Mouse (Mus musculus): ENCODE measurements around the gene Smyd3. TPM values are rescaled to one million over a fixed set of nuclear protein-coding genes. Genes with fewer than 3 reads are reported as not detected.

Gene Smyd3
- polyA plus RNA-seq, 1 experiment, result 40.2 TPM

DNA sequence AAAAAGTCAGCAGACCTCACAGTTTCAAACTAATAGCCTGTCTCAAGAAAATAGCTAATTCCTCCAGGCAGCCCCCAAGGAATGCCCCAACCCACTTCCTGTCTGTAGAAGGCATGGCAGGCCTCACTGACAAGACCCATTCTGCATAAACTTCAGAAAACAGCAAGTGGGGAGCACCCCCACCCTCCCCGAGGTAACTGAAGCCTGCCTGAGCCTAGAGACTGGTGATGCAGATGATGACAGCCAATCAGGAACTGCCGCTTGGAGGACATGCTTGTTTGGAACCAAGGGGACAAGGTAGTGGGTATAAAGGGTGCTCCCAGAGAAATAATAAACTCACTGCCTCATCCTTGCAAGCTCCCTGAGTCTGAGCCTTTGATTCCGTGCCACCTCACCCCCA is 288.3 kb downstream of the Smyd3 start:
- Histone ChIP-seq H3K4me3 (ENCODE audit: low read depth, low read length) (no peak overlapping the region), H3K27ac (ENCODE audit: insufficient read depth, low read length) (no peak overlapping the region), H3K27me3 (ENCODE audit: control insufficient read depth, insufficient read depth, low read length, poor library complexity, severe bottlenecking) (no peaks in the 10 kb centered on the region), H3K9me3 (replicated peaks; ENCODE audit: control insufficient read depth, insufficient read depth, low read length, poor library complexity, severe bottlenecking) (no peaks in the 10 kb centered on the region), H3K9ac (ENCODE audit: low read depth, poor library complexity, severe bottlenecking) (no peak overlapping the region), H3K4me1 (ENCODE audit: control insufficient read depth, insufficient read depth, low read length) (peaks cover 2% of the 10 kb centered on the region), H3K36me3 (ENCODE audit: control insufficient read depth, insufficient read depth, low read length, poor library complexity, severe bottlenecking) (no peaks in the 10 kb centered on the region)
- TF ChIP-seq POLR2A (IDR thresholded peaks at IDR 0.05; ENCODE audit: insufficient read depth, low read length) (no peak), CTCF (IDR thresholded peaks at IDR 0.05; ENCODE audit: low read depth, low read length) (no peak), EP300 (IDR thresholded peaks at IDR 0.05; ENCODE audit: insufficient read depth, low read depth, low read length) (no peak)

DNA sequence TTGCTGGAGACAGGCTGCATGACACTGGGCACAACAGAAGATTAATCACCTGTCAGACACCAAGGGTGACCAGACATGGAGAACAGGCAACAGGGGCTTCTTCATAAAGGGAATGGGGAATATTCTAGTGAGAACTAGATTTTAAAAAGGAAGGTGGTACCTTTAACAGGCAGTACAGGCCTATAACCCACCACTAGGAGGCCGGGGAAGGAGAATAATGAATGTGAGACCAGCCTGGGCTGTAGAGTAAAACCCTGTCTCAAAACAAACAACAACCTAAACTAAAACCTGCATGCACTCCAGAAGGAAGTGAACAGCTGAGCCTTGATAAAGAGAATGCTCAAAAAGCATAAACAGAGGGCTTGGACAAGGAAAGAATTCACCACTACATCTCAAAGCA is 297.6 kb downstream of the Smyd3 start:
- Histone ChIP-seq H3K9me3 (replicated peaks; ENCODE audit: control insufficient read depth, insufficient read depth, low read length, poor library complexity, severe bottlenecking) (no peaks in the 10 kb centered on the region), H3K27ac (ENCODE audit: insufficient read depth, low read length) (no peak overlapping the region), H3K27me3 (ENCODE audit: control insufficient read depth, insufficient read depth, low read length, poor library complexity, severe bottlenecking) (no peaks in the 10 kb centered on the region), H3K36me3 (ENCODE audit: control insufficient read depth, insufficient read depth, low read length, poor library complexity, severe bottlenecking) (no peaks in the 10 kb centered on the region), H3K9ac (ENCODE audit: low read depth, poor library complexity, severe bottlenecking) (no peak overlapping the region), H3K4me1 (ENCODE audit: control insufficient read depth, insufficient read depth, low read length) (no peaks in the 10 kb centered on the region), H3K4me3 (ENCODE audit: low read depth, low read length) (no peak overlapping the region)
- TF ChIP-seq CTCF (IDR thresholded peaks at IDR 0.05; ENCODE audit: low read depth, low read length) (no peak), EP300 (IDR thresholded peaks at IDR 0.05; ENCODE audit: insufficient read depth, low read depth, low read length) (no peak), POLR2A (IDR thresholded peaks at IDR 0.05; ENCODE audit: insufficient read depth, low read length) (no peak)

DNA sequence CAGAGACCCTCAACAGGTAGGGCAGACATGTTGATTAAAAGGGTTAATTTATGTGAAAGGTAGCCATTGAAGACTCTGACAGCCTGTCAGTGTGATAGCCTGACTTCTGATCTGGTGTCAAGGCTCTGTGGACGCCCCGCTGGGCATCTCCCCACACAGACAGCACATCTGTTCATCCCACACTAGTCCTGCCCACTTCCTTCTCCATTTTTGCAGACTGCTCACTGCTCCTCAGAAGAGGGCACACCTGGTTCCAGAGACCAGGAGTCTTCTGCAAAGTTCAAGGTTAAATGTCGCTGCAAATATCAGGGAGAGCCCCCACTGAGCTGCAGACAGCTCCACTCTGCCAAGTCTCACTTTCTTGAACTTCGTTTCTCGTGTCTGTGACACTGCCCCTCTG is 299.8 kb downstream of the Smyd3 start:
- Histone ChIP-seq H3K4me1 (ENCODE audit: control insufficient read depth, insufficient read depth, low read length) (no peaks in the 10 kb centered on the region), H3K27ac (ENCODE audit: insufficient read depth, low read length) (no peak overlapping the region), H3K9ac (ENCODE audit: low read depth, poor library complexity, severe bottlenecking) (no peak overlapping the region), H3K36me3 (ENCODE audit: control insufficient read depth, insufficient read depth, low read length, poor library complexity, severe bottlenecking) (no peaks in the 10 kb centered on the region), H3K9me3 (replicated peaks; ENCODE audit: control insufficient read depth, insufficient read depth, low read length, poor library complexity, severe bottlenecking) (no peaks in the 10 kb centered on the region), H3K4me3 (ENCODE audit: low read depth, low read length) (no peak overlapping the region), H3K27me3 (ENCODE audit: control insufficient read depth, insufficient read depth, low read length, poor library complexity, severe bottlenecking) (no peaks in the 10 kb centered on the region)
- TF ChIP-seq EP300 (IDR thresholded peaks at IDR 0.05; ENCODE audit: insufficient read depth, low read depth, low read length) (no peak), POLR2A (IDR thresholded peaks at IDR 0.05; ENCODE audit: insufficient read depth, low read length) (no peak), CTCF (IDR thresholded peaks at IDR 0.05; ENCODE audit: low read depth, low read length) (no peak)

DNA sequence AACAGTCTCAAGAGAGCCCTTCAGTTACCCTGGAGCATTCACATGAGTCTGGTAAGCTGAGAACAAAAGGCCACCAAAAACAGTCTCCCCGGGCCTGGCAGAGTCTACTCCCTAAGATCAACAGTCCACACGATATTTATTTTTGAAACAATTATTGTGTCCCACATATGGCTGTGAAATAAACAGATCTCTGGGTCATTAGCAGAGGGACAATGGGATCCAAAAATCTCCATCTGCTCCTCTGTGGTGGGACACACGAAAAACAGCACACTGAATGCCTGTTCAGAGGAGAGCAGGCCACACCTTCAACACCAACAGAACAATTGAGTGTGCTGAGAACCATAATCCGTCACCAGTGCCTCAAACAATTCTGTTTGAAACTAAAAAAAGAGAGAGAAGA is 300.8 kb downstream of the Smyd3 start:
- H3K27ac ChIP-seq (ENCODE audit: insufficient read depth, low read length), result no peak overlapping the region
- H3K9ac ChIP-seq (ENCODE audit: low read depth, poor library complexity, severe bottlenecking), result no peak overlapping the region
- no peak for TF ChIP-seq EP300 (IDR thresholded peaks at IDR 0.05; ENCODE audit: insufficient read depth, low read depth, low read length)
- no peak for TF ChIP-seq CTCF (IDR thresholded peaks at IDR 0.05; ENCODE audit: low read depth, low read length)
- TF ChIP-seq POLR2A (IDR thresholded peaks at IDR 0.05; ENCODE audit: insufficient read depth, low read length), result no peak
- no peaks in the 10 kb centered on the region for H3K27me3 ChIP-seq (ENCODE audit: control insufficient read depth, insufficient read depth, low read length, poor library complexity, severe bottlenecking)
- H3K36me3 ChIP-seq (ENCODE audit: control insufficient read depth, insufficient read depth, low read length, poor library complexity, severe bottlenecking), result no peaks in the 10 kb centered on the region
- H3K9me3 ChIP-seq (replicated peaks; ENCODE audit: control insufficient read depth, insufficient read depth, low read length, poor library complexity, severe bottlenecking), result no peaks in the 10 kb centered on the region
- no peaks in the 10 kb centered on the region for H3K4me1 ChIP-seq (ENCODE audit: control insufficient read depth, insufficient read depth, low read length)
- H3K4me3 ChIP-seq (ENCODE audit: low read depth, low read length), result no peak overlapping the region

DNA sequence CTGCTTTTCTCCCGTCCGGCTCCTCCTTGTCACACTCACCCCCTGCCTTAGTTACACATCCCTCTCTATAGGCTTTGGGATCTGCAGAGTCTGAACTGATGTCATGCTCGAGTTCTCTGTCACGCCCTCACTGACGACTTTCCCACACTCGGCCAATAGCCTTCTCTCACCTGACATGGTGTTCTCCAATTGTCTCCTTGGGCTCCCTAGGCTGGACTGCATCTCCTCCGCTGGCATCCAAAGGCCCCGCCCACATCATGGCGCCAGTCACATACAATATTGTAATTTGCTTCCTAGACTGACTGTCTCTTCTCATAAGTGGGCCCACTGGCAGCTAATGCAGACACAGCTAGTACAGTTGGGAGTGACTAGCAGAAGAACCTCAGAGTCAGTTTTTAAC is 304.5 kb downstream of the Smyd3 start:
- Histone ChIP-seq H3K9me3 (replicated peaks; ENCODE audit: control insufficient read depth, insufficient read depth, low read length, poor library complexity, severe bottlenecking) (no peaks in the 10 kb centered on the region), H3K27me3 (ENCODE audit: control insufficient read depth, insufficient read depth, low read length, poor library complexity, severe bottlenecking) (no peaks in the 10 kb centered on the region), H3K27ac (ENCODE audit: insufficient read depth, low read length) (no peak overlapping the region), H3K4me3 (ENCODE audit: low read depth, low read length) (no peak overlapping the region), H3K36me3 (ENCODE audit: control insufficient read depth, insufficient read depth, low read length, poor library complexity, severe bottlenecking) (no peaks in the 10 kb centered on the region), H3K9ac (ENCODE audit: low read depth, poor library complexity, severe bottlenecking) (no peak overlapping the region), H3K4me1 (ENCODE audit: control insufficient read depth, insufficient read depth, low read length) (no peaks in the 10 kb centered on the region)
- TF ChIP-seq EP300 (IDR thresholded peaks at IDR 0.05; ENCODE audit: insufficient read depth, low read depth, low read length), result no peak
- no peak for TF ChIP-seq POLR2A (IDR thresholded peaks at IDR 0.05; ENCODE audit: insufficient read depth, low read length)
- no peak for TF ChIP-seq CTCF (IDR thresholded peaks at IDR 0.05; ENCODE audit: low read depth, low read length)

DNA sequence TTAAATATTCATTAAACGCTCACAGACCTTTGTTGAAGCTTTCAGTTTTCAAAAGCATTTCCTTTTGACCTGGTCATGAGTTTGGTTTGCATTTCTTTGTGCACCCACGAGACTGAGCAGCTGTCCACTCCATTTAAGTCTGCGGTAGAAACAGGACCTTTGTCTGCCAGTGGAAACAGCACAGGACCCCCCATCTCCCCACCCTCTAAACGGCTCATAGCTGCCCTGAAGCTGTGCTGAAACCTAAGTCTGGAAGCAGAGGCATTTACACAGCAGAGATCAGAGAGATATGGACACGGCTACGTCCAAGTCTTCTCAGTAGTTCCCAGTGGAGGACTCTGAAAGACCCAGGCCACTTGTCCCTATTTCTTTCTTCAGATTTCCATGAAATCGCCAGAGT is 305.5 kb downstream of the Smyd3 start:
- Histone ChIP-seq H3K9ac (ENCODE audit: low read depth, poor library complexity, severe bottlenecking) (no peak overlapping the region), H3K36me3 (ENCODE audit: control insufficient read depth, insufficient read depth, low read length, poor library complexity, severe bottlenecking) (no peaks in the 10 kb centered on the region), H3K27ac (ENCODE audit: insufficient read depth, low read length) (no peak overlapping the region), H3K4me1 (ENCODE audit: control insufficient read depth, insufficient read depth, low read length) (no peaks in the 10 kb centered on the region), H3K27me3 (ENCODE audit: control insufficient read depth, insufficient read depth, low read length, poor library complexity, severe bottlenecking) (no peaks in the 10 kb centered on the region), H3K4me3 (ENCODE audit: low read depth, low read length) (no peak overlapping the region), H3K9me3 (replicated peaks; ENCODE audit: control insufficient read depth, insufficient read depth, low read length, poor library complexity, severe bottlenecking) (no peaks in the 10 kb centered on the region)
- TF ChIP-seq CTCF (IDR thresholded peaks at IDR 0.05; ENCODE audit: low read depth, low read length) (no peak), EP300 (IDR thresholded peaks at IDR 0.05; ENCODE audit: insufficient read depth, low read depth, low read length) (no peak), POLR2A (IDR thresholded peaks at IDR 0.05; ENCODE audit: insufficient read depth, low read length) (no peak)
